Mouse (Mus musculus) kidney, adult 8-10 months (tissue): Measurements from ENCODE around the gene Ankle2.

ENCODE experiments used
- DNase-seq, 2 experiments: peaks; one replicate each; pipeline ENCODE4 v3.0.0; 2022

Ankle2 gene

DNA sequence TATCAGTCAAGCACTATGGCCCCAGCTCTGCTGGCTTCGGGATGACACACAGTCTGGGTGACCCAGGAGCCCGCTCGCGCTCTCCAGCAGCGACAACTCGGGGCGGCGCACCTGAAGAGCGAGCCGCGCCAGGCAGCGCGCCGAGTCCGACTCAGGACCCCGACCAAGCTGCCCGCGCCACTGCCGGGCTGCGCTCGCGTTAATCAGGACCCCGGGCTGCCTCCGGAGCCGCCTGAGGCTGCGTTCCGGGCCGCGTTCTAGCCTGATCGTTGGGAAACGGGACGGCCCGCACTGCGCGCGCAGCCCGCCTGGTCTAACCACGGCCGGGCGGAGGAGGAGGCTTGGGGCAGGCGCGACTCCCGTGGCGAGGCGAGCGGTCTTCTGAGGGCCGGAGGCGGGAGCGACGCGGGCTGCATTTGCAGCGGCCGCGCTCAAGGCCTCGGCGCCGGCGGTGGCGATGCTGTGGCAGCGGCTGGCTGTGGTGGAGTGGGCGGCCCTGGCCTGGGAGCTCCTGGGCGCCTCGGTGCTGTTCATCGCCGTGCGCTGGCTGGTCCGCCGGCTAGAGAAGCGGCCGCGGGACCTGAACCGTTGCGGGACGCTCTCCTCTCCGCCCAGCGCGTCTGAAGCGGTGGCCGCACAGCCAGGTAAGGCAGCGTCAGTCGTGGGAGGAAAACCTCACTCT, at the start of gene Ankle2:
Gene Ankle2 (plus strand): TSS at position 225 of the 682 bp plus-strand sequence.
- DNase-seq = peak; percentile 87 to 92

GRCm38 (mm10) chr5:110181716-110182115, 49.1 kb upstream of the Ankle2 start:
- peak; percentile 20 to 28 for DNase-seq

GRCm38 (mm10) chr5:110203164-110203895, 27.5 kb upstream of the Ankle2 start:
- DNase-seq = peak in 1 of 2 experiments; percentile 2

- no peak for DNase-seq
Measured at GRCm38 (mm10) chr5:110204777-110205176, 26.0 kb upstream of the Ankle2 start.

DNA sequence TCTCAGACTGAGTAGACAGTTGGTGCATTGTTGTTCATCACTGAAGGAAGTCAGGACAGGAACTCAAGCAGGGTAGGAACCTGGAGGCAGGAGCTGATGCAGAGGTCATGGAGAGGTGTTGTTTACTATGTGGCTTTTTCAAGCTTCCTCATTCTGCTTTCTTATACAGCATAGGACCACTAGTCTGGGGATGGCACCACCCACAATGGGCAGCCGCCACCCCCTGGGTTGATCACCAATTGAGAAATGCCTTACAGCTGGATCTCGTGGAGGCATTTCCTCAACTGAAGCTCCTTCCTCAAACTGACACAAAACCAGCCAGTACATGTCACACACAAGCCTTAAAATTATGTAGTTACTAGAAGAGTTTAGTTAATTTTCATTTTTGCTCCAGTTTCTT, 19.5 kb upstream of the Ankle2 start:
- no peak for DNase-seq

DNA sequence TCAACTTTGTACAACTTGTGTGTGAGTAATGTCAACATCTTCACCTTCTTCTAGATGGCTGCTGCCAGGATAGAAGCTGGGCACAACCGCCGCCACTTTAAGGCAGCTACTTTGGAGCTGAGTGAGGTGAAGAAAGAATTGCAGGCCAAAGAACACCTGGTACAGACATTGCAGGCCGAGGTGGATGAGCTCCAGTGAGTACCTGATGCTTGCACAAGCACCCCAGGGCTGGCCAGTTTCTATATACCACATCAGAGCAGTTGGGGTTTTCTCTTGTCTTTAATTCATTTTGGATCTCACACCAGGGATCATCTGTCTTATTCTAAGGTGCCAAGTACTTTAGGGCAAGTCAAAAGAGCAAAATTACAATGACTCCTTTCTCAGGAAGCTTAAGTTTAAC, 14.0 kb upstream of the Ankle2 start:
- DNase-seq = no peak

- DNase-seq = no peak
Measured at GRCm38 (mm10) chr5:110220331-110220730, 10.5 kb upstream of the Ankle2 start.

- no peak for DNase-seq
Measured at GRCm38 (mm10) chr5:110222757-110223156, 8.0 kb upstream of the Ankle2 start.

GRCm38 (mm10) chr5:110225056-110225455, 5.7 kb upstream of the Ankle2 start:
- DNase-seq = no peak

GRCm38 (mm10) chr5:110227336-110227883, 3.4 kb upstream of the Ankle2 start:
- no peak for DNase-seq

GRCm38 (mm10) chr5:110230401-110230779, 414 bp upstream of the Ankle2 start:
- peak in 1 of 2 experiments; percentile 2 for DNase-seq

DNA sequence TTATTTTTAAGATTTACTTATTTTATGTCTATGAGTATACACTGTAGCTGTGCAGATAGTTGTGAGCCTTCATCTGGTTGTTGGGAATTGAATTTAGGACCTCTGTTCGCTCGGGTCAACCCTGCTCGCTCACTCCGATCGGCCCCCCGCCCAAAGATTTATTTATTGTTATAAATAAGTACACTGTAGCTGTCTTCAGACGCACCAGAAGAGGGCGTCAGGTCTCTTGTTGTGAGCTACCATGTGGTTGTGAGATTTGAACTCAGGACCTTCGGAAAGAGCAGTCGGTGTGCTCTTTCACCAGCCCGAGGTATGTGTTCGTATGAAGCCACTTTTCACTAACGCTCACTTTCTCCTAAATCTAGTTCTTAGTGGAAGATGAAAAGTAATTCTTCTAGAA, 834 bp downstream of the Ankle2 start:
- DNase-seq = peak in 1 of 2 experiments; percentile 19

GRCm38 (mm10) chr5:110232346-110232745, 1.5 kb downstream of the Ankle2 start:
- no peak for DNase-seq

DNA sequence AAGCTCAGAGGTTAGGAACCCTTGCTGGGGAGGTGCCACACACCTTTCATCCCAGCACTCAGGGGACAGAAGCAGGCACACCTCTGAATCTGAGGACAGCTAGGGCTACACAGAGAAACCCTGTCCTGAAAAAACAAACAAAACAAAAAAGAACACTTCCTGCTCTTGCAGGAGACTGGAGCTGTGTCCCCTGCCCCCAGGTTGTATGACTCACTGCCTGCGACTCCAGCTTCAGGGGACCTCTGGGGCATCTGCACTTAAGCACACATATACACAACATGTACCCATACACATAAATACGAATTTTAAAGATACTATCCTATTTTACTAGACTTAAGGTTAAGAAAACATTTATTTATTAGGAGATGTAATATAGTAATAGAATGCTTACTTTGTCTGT, 13.3 kb downstream of the Ankle2 start:
- no peak for DNase-seq

- DNase-seq = no peak
Measured at GRCm38 (mm10) chr5:110266941-110267340, 36.1 kb downstream of the Ankle2 start.

DNA sequence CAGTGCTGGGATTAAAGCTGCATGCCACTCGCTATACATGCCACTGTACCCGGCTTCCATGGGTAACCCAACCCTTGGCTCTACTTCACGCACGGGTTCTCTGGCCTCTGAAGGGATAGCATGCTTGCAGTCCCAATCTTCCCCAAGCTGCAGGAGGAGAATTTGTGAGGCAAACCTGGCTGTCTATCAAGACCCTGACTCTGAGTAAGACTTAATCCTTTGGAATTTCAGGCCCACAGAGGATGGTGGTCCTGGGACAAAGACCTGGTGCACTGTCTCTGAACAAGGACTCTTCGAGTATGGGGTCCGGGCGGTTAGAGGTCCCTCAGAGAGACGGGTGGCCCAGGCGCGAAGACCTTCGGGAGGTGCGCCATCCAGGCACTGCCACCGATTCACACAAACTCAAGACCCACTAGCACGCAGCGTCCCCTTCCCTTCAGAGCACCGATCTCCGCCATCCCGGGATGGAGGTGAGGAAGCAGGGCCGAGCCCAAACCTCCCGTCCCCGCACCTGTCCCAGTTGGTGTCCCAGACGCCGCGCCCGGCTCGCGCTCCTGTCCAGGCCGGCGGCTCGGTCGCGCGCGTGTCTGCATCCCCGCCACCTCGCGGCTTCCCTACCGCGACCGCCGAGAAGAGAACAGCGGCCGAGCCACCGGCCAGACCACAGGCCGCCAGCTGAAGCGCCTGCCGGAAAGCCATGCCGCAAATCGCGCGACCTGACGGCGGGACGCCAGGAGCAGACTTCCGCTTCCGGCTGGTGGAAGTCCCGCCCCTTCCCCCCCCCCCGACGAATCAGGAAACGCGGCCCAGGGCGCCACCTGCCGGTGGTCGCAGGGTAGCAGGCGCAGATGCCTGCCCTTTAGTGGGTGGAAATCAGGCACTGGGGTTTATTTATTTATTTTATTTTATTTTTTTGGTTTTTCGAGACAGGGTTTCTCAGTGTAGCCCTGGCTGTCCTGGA, 38.6 kb downstream of the Ankle2 start, which contains the start of gene Pgam5:
Gene Pgam5 (minus strand): TSS at position 773 of the 961 bp plus-strand sequence.
- peak; percentile 79 to 87 for DNase-seq

GRCm38 (mm10) chr5:110270242-110270641, 39.4 kb downstream of the Ankle2 start:
- DNase-seq = no peak

DNA sequence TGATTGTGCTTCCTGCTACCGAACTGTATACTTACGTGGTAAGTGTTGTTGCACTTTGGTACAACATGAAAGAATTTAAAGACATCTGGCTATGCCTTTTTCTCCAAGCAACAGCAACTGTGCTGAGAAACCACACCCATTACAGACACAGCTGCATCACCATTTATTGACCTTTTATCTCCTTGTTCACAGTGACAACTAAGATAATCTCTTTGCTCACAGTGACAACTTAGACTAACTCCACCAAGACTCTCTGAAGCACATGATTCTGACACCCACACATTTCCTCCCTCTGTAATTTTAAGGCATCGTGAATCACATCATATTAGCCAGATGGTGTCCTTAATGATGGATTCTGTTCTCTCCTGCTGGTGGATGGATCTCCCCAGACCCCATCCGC, 43.3 kb downstream of the Ankle2 start:
- DNase-seq = no peak

- DNase-seq = no peak
Measured at GRCm38 (mm10) chr5:110274846-110275245, 44.0 kb downstream of the Ankle2 start.

- no peak for DNase-seq
Measured at GRCm38 (mm10) chr5:110276391-110276790, 45.6 kb downstream of the Ankle2 start.

DNA sequence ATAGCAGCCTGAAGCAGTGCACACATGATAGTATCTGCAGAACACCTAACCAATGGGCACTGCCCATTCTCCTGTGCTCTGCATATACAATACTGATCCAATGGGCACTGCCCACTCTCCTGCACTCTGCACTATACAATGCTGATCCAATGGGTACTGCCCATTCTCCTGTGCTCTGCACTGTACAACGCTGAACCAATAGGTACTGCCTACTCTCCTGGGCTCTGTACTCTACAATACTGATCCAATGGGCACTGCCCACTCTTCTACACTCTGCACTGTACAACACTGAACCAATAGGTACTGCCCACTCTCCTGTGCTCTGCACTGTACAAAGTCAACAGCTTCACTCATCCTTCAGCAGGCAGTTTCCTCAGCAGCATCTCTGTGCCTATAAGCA, 46.1 kb downstream of the Ankle2 start:
- no peak for DNase-seq

- DNase-seq = no peak
Measured at GRCm38 (mm10) chr5:110281984-110282383, 51.2 kb downstream of the Ankle2 start.

DNA sequence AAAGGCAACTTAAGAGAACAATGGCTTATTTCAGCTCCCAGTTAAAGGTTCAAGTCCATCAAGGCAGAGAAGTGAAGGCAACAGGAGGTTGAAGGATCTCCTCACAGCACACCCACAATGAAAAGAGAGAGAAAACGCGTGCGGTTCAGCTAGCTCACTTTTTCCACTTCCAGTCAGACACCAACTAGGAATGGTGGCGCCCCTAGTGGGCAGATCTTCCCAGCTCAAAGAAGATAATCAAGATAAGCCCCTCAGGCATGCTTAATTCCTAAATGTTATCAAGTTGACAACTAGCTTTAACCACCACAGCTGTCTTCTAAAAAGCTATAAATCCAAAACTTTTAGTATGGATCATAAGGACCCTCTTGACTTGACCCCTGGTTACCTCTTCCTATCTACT, 53.7 kb downstream of the Ankle2 start:
- DNase-seq = peak; percentile 19 to 74
